In genomic region chr2:116914636-116915035, GRCm38 (mm10) we compare ENCODE assay signal across 27 mouse cellular contexts. TPM values are rescaled to one million over a fixed set of nuclear protein-coding genes. Genes with fewer than 3 reads are reported as not detected.
DNase-seq lines count a peak whose midpoint lies in the region; TF ChIP-seq lines count a peak whose summit lies in the region.
"Had no signal": no experiment of that assay in that cellular context is flagged by ENCODE, and none has a peak within 500 bp of the region (broad histone marks: within the 10 kb centered on the region; RNA-seq: fewer than 3 reads in every experiment).

No protein-coding gene starts in this region.

- WGBS in macrophage (ENCODE audit: missing documents), result 74% methylated on average over 4 of the region's 4 CpGs

- DNase-seq in layer of hippocampus, adult 2 months (ENCODE audit: low spot score in 2 of 2), result no peak
- no peak for DNase-seq in layer of hippocampus, postnatal 10 days (ENCODE audit: low spot score in 2 of 2)
- DNase-seq in right cerebral cortex, adult 18-20 months, result peak; percentile 54
- no peak for DNase-seq in right cerebral cortex, postnatal 14 days
- peak; percentile 56 for DNase-seq in brain, adult 2 months (ENCODE audit: low read depth, low spot score)
- no peak for DNase-seq in cerebellum, adult 11 months
- DNase-seq: cerebellum, adult 11-12 months; cerebellum, adult 9-11 months; cerebellum, postnatal 36 days; forebrain, postnatal 0 days; gastrocnemius, postnatal 14 days had no signal

- no peak overlapping the region for H3K4me3 ChIP-seq in layer of hippocampus, adult 2 months
- no peak overlapping the region for H3K4me3 ChIP-seq in macrophage (ENCODE audit: inconsistent target)
- H3K4me3 ChIP-seq: embryonic facial prominence, embryonic 10.5 days; forebrain, embryonic 13.5 days; heart, embryonic 12.5 days; hindbrain, embryonic 15.5 days had no signal

- TF ChIP-seq CTCF in layer of hippocampus, adult 2 months (conservative IDR thresholded peaks at IDR 0.05), result no peak

- peak overlapping the region; percentile 80 for H3K27ac ChIP-seq in layer of hippocampus, adult 2 months
- H3K27ac ChIP-seq in macrophage, result peak overlapping the region; percentile 84; the same call in 1 of the 2 replicates
- H3K27ac ChIP-seq: embryonic facial prominence, embryonic 10.5 days; forebrain, embryonic 13.5 days; hindbrain, embryonic 15.5 days had no signal

- H3K79me2 ChIP-seq in macrophage (ENCODE audit: inconsistent target), result no peaks in the 10 kb centered on the region

- no peaks in the 10 kb centered on the region for H3K36me3 ChIP-seq in macrophage (ENCODE audit: inconsistent target)
- H3K36me3 ChIP-seq: embryonic facial prominence, embryonic 10.5 days; heart, embryonic 12.5 days; hindbrain, embryonic 15.5 days had no signal

RNA-seq across cellular contexts. Expression of gene Tmco5, which starts 36.1 kb away (rescaled TPM):
- 1 to 10 TPM; 1.5 to 2.3 TPM for total RNA-seq in layer of hippocampus, adult 2 months (2021)
- total RNA-seq in layer of hippocampus, postnatal 10 days (2021), result 1 to 10 TPM in 1 of 2 experiments, under 1 TPM in 1; 0.56 to 1.0 TPM
- total RNA-seq in macrophage (2018; cell fraction: chromatin; rRNA removed), result not detected
- not detected for total RNA-seq in macrophage (2018; cell fraction: cytosol; rRNA removed)
- not detected for total RNA-seq in macrophage (2018; cell fraction: nucleus; rRNA removed)
- not detected in 3 replicates for polyA plus RNA-seq in macrophage (2018)
- total RNA-seq: adrenal gland, adult 2 months; adrenal gland, postnatal 25 days; ES-E14; forebrain, postnatal 0 days; gastrocnemius, adult 18-20 months; gastrocnemius, postnatal 14 days; heart, adult 8-10 months; heart, postnatal 25 days had no signal
- polyA plus RNA-seq: adrenal gland, adult 2 months; brain, embryonic 14.5 days; embryonic facial prominence, embryonic 10.5 days; embryonic facial prominence, embryonic 14.5 days; forebrain, embryonic 13.5 days; gonadal fat pad, adult 2 months; heart, embryonic 12.5 days; heart, embryonic 16.5 days; hindbrain, embryonic 11.5 days; hindbrain, embryonic 15.5 days had no signal

Comparison
In these comparisons a context has a peak if more than half of its experiments do, and no peak if none do; other contexts are left out.
1. DNase-seq: peak in right cerebral cortex, adult 18-20 months (single experiment) and brain, adult 2 months (single experiment); none in layer of hippocampus, adult 2 months (0 of 2), layer of hippocampus, postnatal 10 days (0 of 2), right cerebral cortex, postnatal 14 days (single experiment) and cerebellum, adult 11 months (single experiment).